Mouse (Mus musculus): ENCODE results near the gene Rbm39.
"Not testable (repeated sequence)": the region's sequence is repeated elsewhere in the genome, so short reads cannot be mapped to it uniquely, and the experiment has no call there.

Rbm39 gene

DNA sequence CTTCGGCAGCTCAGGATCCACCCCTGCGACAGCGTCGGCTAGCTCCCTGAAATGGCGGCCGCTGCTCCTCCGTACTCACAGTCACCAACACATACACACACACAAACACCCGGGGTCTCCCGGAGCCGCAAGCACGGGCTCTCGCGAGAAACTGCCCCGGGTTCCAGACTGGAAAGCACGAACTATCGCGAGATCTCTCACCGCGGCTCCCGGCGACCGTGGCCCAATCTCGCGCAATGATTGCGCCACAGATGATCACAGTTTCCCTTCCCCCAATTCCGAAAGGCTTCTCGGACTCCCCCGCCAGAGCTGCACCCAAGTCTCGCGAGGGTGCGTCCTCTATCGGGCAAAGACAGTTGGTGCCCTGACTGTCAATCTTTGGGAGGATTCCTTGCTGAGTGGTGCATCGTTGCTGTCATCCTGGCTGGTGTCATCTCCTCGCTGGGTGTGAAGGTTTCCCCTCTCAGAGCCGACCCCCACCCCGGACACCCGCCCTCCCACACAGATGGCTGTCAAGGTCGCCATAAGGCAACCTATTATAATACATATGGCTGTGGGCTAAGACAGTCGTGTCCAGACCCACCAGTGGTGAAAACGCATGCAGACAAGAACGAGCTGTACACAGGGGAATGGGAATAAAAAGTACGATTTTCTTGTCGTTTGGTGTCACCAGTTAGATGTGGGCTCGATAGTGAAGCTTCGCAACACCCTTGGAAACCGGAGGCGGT, at the start of gene Rbm39:
Gene Rbm39, minus strand, starts transcription at position 145 of the 728 bp plus-strand sequence.
- DNase-seq, result peak; percentile 99 to 100

DNA sequence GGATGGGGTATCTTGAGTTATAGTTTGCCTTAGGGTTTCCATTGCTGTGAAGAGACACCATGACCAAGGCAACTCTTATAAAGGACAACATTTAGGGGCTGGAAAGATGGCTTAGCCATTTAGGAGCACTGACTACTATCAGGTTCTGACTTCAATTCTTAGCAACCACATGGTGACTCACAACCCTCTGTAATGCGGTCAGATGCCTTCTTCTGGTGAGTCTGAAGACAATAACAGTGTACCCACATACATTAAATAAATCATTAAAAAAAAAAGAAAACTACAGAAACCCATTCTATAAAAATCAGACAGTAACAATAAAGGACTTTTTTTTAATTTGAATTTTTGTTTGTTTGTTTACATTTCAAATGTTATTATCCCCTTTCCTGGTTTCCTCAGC, 49.1 kb upstream of the Rbm39 start:
- no peak for DNase-seq

DNA sequence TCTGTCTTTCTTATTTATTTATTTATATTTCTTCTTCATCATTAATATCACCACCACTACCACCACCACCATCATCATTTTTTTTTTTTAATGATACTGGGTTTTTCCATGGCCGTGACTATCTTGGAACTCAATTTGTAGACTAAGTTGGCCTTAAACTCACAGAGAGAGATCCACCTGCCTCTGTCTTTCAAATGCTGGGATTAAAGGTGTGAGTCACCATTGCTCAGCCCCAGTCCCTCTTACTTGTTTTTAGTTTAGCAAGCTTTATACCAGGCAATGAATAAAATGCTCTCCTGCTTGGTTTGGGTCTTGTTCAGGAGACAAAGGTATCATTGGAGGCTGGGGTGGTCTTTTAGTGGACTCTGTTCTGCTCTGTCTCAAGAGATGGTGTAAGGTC, 47.7 kb upstream of the Rbm39 start:
- DNase-seq, result no peak

DNA sequence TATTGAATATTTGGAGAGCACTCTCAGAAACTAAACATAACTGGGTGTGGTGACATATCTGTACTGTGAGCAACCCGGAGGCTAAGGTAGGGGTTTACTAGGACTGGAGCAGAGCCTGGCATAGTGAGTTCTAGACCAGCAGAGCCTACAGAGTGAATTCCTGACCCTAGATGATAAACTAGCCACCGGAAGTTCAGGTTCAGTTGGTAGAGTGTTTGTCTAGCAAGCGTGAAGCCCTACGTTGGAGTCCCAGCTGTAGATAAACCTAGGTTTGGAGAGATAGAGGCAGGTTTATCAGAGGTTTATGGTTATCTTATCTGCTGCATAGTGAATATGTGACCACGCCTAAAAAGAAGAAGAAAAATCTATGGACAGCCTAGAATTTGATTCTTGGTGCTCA, 44.0 kb upstream of the Rbm39 start:
- DNase-seq, result no peak

DNA sequence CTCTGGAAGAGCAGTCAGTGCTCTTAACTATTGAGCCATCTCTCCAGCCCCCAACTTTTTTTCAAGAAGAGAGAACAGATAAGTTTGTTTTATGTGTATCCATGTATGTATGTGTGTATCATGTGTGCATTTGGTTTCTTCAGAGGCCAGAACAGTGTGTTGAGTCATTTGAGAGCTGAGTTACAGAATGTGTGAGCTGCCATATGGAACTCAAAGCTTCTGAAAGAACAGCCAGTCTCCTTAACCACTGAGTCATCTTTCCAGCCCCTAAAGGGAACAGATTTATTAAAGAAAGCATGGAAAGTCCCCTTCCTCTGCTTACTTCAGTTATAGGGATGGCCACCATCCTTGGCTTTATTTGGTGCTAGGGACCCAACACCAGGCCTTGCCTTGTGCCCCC, 42.1 kb upstream of the Rbm39 start:
- no peak for DNase-seq

DNA sequence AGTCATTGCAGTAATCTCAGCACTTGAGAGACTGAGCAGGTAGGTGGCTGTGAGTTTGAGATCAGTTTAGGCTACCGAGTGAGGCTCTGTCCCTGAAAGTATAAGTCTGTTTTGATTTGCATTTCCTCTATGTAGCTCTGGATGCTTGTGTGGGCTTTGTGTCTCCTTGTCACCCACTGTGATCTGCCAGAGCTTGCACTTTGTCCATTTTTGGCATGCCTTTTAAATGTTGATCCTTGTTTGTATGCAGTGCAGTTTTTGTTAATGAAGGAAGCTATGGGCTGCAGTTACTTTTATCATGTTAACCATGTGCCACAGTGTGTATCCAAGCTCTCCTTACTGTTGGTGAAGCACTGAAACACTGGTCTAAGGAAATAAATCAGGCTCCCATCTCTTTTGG, 37.7 kb upstream of the Rbm39 start:
- no peak for DNase-seq

DNA sequence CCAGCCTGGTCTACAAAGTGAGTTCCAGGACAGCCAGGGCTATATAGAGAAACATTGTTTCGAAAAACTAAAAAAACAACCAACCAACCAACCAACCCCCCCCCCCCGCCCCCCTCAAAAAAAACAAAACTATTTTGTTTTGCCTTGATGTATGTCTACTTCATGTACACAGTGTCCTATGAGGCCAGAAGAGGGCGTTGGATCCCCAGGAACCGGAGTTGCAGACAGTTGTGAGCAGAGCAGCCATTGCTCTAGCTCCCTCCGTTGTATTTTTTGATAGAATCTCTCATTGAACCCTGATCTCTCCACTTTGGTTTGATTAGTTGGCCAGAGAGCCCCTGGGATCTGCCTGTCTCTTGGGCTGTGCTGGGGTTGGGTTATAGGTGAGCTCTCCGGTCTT, 23.9 kb upstream of the Rbm39 start:
- no peak for DNase-seq

DNA sequence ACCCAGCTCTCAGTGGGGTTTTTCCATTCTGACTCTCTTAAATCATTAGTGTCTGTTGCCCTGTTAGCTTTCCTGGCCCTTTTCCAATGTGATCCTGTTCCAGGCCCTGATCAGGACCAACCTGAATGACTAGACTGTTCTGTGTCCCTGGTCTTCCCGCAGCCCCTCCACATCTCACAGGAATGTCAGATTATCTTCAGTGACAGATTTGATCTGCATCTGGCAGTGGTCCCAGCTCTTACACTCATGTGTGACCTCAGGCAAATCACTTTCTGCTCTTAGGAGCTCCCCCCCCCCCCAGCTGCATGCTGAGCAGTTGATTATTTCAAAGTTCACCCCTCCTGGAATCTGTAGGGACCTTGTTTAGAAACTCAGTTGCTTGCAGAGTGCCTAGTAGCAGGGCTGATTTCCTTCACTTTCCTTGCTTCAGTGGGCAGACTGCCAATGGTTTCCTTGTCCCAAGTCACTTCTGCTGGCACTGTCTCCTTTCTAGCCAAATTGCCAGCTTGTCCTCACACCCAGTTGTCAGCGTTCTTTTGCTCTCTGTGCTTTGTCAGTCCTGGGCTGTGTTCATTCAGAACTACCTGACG, 22.9 kb upstream of the Rbm39 start:
- DNase-seq, result peak; percentile 41 to 56

DNA sequence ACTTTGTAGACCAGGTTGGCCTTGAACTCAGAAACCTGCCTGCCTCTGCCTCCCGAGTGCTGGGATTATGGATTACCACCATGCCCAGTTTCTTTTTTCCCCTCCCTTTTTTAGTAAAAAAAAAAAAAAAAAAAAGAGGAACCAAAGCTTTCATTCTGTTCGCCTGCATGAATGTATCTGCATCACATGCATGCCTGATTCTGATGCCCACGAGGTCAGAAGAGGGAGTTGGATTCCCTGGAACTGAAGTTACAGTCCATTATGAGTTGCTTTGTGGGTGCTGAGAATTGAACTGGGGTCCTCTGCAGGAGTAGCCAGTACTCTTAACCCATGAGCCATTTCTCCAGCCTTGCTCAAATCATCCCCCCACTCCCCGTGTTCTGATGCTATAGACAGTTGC, 21.4 kb upstream of the Rbm39 start:
- no peak for DNase-seq

DNA sequence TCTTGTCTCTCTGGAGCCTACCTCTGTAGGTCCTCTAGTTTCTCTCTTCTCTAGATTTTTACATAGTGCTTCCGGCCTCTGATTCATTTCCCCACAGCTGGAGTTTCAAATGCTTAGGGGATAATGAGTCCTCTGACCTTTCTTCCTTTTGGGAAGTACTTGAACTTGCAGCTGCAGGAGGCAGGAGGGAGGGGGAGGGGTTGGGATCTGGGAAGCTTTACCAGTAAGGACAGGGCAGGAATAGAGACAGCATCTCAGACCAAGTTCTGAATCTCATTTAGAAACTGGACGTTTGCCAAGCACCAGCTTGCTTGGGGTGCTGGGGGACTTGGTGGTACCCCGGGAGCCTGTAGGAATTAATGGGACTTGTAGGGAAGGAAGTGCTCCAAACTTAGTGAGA, 19.9 kb upstream of the Rbm39 start:
- DNase-seq, result no peak

DNA sequence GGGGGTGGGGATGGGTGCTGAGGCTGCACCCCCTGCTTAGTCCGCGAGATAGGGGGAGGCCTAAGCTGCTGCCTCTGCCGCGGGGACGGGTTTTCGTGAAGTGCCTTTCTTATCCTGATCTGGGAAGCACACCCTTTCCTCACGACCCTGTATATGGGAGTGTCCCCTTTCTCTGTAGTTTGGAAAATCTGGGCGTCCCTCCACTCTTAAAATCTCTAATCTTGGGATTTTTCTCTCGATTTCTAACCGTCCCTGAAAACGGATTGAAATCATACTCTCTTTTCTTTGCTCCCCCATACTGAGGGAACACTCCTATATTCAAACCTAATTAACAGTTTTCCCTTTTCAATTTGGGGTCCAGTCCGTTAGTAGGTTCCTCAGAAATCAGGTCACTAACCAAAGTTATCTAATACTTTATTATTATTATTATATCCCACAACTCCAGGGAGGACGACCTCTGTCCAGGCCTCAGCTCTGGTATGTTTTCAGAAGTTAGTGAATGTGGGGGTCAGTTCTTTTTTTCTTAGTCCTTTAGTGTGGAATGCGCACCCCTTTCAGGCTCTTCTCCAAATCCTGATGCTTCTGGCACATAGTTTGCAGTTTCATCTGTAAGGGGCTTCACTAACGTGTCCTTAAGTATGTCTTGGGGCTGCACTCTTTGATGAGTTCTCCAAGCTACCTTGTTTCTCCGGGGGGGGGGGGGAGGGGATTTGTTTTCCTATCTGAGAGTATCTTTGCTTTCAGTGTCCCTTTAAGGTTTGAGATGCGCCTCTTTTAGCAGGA, 17.3 kb upstream of the Rbm39 start:
- DNase-seq, result no peak

DNA sequence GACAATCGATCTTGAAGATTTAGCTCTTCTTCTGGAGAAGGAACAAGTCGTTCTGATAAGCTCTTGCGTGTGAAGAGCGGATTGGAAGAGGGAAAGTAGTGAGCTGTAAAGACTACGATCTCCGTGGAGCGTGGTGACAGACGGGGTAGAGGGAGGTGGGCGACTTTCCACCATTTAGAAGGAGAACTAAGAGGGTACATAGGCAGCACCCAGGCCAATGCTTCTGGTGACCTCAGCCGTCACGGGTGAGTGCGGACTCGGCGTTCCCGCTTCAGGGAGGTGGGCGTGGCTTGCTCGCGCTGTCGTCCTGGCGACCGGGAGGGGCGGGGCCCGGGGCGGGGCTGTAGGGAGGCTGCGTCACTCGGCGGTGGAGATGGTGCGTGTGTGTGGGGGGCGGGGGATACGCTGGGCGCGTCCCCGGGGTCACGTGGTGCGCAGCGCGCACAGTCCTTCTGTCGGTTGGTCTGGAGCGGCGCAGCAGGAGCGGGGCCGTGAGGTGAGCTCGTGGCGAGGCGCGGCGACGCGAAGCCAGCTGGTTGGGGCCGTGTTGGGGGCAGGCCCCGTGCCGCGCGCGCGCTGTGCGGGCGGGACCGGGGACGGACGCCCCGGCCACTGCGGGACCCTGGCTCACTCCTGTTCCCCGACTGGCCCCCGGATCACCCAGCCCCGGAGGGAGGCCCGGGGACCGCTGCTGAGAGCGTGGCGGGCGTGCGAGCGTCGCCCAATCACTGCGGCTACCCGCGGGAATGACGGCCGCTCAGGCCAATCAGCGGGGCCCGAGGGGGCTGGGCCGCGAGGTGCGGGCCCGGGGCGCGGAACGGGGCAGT, 16.5 kb upstream of the Rbm39 start, which contains the start of gene Phf20:
Gene Phf20, plus strand, starts transcription at position 165 of the 827 bp plus-strand sequence.
- peak; percentile 97 to 98 for DNase-seq

DNA sequence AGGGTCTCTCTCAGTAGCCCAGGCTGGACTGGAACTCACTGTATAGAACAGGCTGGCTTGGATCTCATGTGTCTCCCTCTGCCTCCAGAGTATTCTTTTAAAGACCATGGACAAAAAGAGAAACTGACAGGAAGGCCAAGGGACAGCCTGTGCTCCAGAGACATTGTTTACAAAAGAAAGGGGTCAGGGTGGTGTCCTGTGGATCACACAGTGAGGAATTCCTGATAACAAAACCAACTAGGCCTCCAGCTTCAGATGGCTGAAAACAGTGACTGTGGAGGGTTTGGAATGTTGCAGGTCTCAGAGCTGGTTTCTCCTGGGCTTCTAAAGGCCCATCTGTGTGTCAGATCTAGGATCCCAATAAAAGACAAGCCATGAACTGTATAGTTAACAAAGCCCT, 14.5 kb upstream of the Rbm39 start:
- DNase-seq, result peak in 1 of 2 experiments; percentile 49

DNA sequence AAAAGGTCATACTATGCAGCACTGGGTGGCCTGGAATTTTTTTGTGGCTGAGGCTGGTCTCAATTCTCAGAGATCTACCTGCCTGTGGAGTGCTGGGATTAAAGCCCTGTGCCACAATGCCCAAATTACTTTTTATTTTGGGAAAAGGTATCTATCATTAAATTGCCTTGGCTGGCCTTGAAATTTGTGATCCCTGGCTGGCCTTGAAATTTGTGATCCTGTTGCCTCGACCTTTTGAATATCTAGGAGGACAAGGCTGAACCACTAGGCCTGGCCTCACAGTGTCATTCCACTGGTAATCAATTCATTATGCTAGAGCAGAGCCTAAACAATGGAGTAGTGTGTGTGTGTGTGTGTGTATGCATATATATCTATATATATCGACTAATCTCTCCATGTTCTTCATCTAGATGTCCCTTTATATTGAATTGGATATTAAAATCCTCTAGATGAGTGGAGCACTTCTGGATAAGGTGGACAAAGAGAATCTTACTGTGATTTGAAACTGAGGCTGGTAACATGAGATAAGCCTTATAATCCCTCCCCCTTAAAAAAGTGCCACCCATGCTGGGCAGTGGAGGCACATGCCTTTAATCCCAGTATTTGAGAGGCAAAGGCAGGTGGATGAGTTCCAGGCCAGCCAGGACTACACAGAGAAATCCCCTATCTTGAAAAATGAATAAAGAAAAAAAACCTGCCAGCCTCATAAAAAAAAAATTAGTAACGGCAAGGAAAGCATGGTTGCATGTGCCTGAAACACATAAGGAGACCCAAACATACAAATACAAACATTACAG, 13.2 kb upstream of the Rbm39 start:
- no peak for DNase-seq

DNA sequence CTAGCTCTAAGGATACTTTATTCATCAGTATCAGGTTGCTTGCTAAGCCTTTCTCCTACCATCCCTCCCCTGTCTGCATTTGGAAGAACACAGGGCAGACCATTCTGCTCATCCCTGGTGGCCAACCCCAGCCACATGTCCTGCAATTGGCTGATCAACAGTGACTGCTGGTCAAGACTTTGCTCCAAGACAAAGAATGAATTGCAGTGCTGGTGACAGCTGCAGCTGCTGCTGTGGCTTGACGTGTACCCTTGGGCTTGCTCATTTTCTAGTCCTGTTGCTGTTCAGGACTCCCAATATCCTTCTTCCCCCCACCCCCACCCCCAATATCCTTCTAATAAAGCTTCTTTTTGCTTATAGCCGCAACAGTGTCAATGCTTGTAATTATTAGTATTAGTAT, 12.0 kb upstream of the Rbm39 start:
- DNase-seq, result no peak

DNA sequence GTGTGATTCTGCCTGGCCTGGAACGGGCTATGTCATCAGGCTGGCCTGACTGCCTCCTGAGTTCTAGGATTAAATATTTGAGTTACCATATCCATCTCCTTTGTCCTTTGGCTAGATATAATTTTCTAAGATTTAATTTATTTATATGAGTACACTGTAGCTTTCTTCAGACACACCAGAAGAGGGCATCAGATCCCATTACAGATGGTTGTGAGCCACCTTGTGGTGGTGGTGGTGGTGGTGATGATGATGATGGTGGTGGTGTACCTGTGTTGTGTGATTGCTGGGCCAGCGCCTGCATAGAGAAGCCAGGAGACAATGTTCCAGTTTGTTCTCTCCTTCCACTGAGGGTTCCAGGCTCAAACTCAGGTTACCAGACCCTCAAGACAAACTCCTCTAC, 11.5 kb upstream of the Rbm39 start:
- no peak for DNase-seq

DNA sequence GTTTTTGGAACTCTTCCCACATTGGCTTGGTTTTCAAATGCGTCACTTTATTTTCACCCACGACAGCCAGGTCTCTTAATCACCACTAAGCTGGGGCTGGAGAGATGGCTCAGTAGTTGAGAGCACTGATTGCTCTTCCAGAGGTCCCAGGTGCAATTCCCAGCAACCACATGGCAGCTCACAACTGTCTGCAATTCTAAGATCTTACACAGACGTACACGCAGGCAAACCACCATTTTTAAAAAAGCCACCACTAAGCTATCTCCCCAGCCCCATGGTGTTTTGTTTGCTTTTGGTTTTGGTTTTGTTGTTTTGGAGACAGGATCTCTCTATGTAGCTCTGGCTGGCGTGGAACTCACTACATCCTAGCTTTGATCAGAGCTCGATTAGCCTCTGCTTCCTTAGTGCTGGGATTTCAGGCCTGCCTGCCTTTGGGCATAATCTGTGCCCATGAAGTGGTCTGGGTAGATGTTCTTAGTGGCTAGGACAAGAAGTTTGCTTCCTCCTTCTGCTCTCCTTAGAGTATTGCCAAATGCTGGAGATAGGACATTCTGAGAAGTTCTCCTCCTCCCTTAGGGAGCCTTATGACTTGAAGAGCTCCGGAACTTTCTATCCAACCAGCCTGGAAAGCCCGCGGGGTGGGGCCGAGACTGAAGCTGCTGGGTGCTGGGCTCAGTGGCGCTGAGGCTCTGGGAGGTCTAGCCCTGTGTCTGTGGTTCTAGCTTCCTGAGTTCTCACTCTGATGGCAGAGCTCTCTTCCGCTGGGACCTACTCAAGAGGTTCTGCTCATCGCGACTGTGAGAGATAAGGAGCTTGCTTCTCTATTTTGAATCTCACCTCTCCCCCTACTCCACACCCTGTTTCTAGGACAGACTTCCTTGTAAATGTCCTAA, 10.2 kb upstream of the Rbm39 start:
- peak; percentile 48 for DNase-seq

DNA sequence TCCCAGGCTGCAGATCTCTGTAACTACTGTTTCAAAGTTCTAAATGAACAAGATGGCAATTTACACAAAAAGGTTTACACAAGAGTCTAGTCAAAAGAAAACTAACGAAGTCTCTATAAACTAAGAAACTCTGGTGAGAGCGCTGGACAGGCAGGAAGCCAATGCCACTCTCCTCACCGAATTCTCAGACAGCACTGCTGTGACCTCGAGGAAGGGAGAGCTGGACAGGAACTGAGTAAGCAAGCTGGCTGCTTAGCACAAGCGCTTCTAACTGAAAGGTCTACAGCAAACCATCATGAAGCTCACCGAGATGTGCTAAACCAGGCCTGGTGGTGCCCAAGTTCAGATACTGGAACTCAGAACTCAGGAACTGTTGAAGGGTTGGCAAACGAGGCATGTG, 9.2 kb upstream of the Rbm39 start:
- not testable (repeated sequence) for DNase-seq

DNA sequence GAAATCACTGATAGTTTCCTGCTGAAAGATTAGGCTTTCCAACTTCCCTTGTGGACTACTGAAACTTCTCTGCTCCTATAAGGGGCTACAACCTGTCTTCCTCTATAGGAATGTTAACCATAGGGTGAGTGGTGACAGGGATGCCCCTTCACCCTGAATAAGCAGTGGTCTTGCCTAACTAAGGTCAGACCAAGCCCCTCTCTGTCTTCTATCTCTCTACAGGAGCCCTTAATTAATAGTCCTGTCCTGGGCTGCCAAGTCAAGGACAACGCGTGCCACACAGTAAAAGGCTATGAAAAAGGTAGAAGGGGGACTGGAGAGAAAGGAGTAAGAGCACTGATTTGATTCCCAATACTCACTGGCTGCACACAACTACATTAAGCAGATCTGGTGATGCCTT, 1.6 kb upstream of the Rbm39 start:
- no peak for DNase-seq

DNA sequence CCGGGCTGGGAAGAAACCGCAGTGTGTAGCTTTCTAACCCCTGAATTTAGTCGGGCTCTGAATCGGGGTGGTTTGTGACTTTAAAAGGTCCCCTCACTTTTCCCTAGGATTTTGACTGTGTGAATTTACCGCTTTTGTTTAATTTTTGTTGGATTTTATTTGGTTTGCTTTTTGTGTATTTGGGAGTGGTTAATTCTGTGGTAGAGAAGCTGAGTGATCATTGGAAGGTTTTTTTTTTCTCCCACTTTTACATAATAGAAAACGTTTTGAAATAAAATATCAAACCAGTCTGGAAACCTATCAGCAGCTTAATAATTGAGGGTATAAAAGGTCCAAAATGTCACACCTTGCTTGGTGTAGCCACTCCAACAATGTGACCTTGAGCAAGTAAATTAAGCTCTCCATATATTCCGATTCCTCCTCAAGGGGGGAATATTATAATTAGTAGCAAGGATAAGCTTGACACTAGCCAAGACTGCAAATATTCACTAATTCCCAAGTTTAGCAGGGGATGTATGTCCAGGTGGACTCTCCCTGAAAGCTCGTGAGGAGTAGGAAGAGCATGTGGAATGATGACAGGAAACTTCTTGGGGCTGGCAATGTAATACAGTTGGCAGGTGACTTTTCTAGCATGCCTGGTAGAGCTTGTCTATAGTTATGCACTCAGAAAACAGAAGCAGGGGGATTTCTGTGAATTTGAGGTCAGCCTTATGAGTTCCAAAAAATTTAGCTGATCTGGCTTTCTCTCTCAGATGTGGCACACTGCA, 969 bp upstream of the Rbm39 start:
- no peak for DNase-seq

DNA sequence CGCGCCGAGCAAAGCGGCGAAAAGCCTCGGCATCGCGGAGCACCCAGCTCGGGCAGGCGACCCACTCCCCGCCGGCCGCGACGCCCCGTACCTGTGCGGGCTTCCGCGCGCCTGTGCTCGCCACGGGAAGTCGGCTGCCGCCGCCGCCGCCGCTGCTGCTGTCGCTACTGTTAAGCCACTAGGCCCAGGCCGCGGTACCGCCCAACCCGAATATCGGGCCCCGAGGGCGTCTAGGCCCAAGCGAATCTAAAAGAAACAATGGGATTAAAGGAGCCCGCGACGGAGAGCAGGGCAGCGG, 293 bp downstream of the Rbm39 start:
- no peak for DNase-seq
